Mouse (Mus musculus): ENCODE data around the gene Col11a1. TPM values are rescaled to one million over a fixed set of nuclear protein-coding genes. Genes with fewer than 3 reads are reported as not detected.

Col11a1 gene
- polyA plus RNA-seq, 1 experiment from 2014 or later, result 0.97 TPM

DNA sequence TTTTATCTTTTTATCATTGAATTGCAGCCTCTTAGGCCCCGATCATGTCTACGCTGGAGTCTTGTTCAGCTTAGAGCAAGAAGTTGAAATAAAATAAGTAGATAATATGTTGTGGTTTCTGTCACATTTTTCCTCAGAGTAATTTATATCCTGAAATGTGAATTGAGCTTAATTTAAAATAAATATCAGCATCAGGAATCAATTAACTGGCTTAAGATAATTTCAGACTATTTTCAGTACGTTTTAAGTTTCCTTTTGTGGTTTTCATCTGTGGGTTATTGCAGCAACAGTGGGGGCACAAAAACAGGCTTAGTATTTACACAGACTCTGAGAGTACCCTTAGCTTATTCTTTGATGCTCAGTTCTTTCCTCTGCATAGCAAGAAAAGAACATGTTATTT, 23.2 kb downstream of the Col11a1 start:
- ATAC-seq (no peak), DNase-seq (no peak)
- Histone ChIP-seq H3K36me3 (replicated peaks; ENCODE audit: insufficient read depth, low read length) (no peaks in the 10 kb centered on the region), H3K4me2 (ENCODE audit: low read depth, low read length) (no peak overlapping the region), H3K9ac (replicated peaks) (no peak overlapping the region), H3K9me3 (ENCODE audit: low read length) (no peaks in the 10 kb centered on the region), H3K4me3 (ENCODE audit: low read depth, low read length) (no peak overlapping the region), H3K27ac (ENCODE audit: low read depth) (no peak overlapping the region), H3K27me3 (ENCODE audit: insufficient read depth, low read length) (no peaks in the 10 kb centered on the region), H3K4me1 (ENCODE audit: insufficient read depth) (no peaks in the 10 kb centered on the region)
- 44% methylated on average over 3 of the region's 3 CpGs for WGBS (ENCODE audit: insufficient replicate concordance)
- TF ChIP-seq EP300 (IDR thresholded peaks at IDR 0.05; ENCODE audit: low read depth) (no peak), CTCF (IDR thresholded peaks at IDR 0.05; ENCODE audit: low read depth) (no peak)

- DNase-seq (no peak), ATAC-seq (no peak)
- 72% methylated on average over 4 of the region's 4 CpGs for WGBS (ENCODE audit: insufficient replicate concordance)
- Histone ChIP-seq H3K4me2 (ENCODE audit: low read depth, low read length) (no peak overlapping the region), H3K36me3 (replicated peaks; ENCODE audit: insufficient read depth, low read length) (no peaks in the 10 kb centered on the region), H3K4me3 (ENCODE audit: low read depth, low read length) (no peak overlapping the region), H3K9me3 (ENCODE audit: low read length) (no peaks in the 10 kb centered on the region), H3K9ac (replicated peaks) (no peak overlapping the region), H3K4me1 (ENCODE audit: insufficient read depth) (no peaks in the 10 kb centered on the region), H3K27me3 (ENCODE audit: insufficient read depth, low read length) (no peaks in the 10 kb centered on the region), H3K27ac (ENCODE audit: low read depth) (no peak overlapping the region)
- TF ChIP-seq CTCF (IDR thresholded peaks at IDR 0.05; ENCODE audit: low read depth), result no peak
- no peak for TF ChIP-seq EP300 (IDR thresholded peaks at IDR 0.05; ENCODE audit: low read depth)
Observed at GRCm38 (mm10) chr3:114065123-114065522, 34.8 kb downstream of the Col11a1 start.

DNA sequence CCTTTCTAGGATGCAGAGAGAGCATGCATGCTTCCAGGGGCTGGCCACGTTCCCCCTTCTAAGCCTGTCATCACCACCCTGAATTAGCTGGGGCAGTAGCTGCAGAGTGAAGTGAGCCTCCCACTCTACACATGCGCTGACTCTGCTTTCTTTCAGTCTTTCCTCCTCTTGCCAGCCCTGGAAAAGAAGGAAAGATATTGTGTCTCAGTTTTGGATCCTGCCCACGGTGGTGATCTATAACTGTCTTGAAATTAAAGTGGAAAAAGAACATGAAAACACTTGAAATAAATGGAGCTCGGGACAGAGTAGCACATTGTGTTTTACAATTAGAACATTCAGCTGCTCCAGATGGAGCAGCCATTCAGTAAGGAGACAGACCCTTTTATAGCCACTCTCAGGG, 35.2 kb downstream of the Col11a1 start:
- TF ChIP-seq CTCF (IDR thresholded peaks at IDR 0.05; ENCODE audit: low read depth) (no peak), EP300 (IDR thresholded peaks at IDR 0.05; ENCODE audit: low read depth) (no peak)
- Histone ChIP-seq H3K9ac (replicated peaks) (no peak overlapping the region), H3K27me3 (ENCODE audit: insufficient read depth, low read length) (no peaks in the 10 kb centered on the region), H3K9me3 (ENCODE audit: low read length) (no peaks in the 10 kb centered on the region), H3K27ac (ENCODE audit: low read depth) (no peak overlapping the region), H3K36me3 (replicated peaks; ENCODE audit: insufficient read depth, low read length) (no peaks in the 10 kb centered on the region), H3K4me3 (ENCODE audit: low read depth, low read length) (no peak overlapping the region), H3K4me1 (ENCODE audit: insufficient read depth) (no peaks in the 10 kb centered on the region), H3K4me2 (ENCODE audit: low read depth, low read length) (no peak overlapping the region)
- ATAC-seq (no peak), DNase-seq (no peak)
- 66% methylated on average over 4 of the region's 4 CpGs for WGBS (ENCODE audit: insufficient replicate concordance)

- Histone ChIP-seq H3K4me1 (ENCODE audit: insufficient read depth) (no peaks in the 10 kb centered on the region), H3K4me2 (ENCODE audit: low read depth, low read length) (no peak overlapping the region), H3K4me3 (ENCODE audit: low read depth, low read length) (no peak overlapping the region), H3K27me3 (ENCODE audit: insufficient read depth, low read length) (no peaks in the 10 kb centered on the region), H3K9me3 (ENCODE audit: low read length) (no peaks in the 10 kb centered on the region), H3K9ac (replicated peaks) (no peak overlapping the region), H3K36me3 (replicated peaks; ENCODE audit: insufficient read depth, low read length) (no peaks in the 10 kb centered on the region), H3K27ac (ENCODE audit: low read depth) (no peak overlapping the region)
- WGBS (ENCODE audit: insufficient replicate concordance), result 46% methylated on average over 7 of the region's 7 CpGs
- TF ChIP-seq CTCF (IDR thresholded peaks at IDR 0.05; ENCODE audit: low read depth), result no peak
- TF ChIP-seq EP300 (IDR thresholded peaks at IDR 0.05; ENCODE audit: low read depth), result no peak
- no peak for DNase-seq
- ATAC-seq, result no peak
Observed at GRCm38 (mm10) chr3:114099335-114099734, 69.0 kb downstream of the Col11a1 start.

GRCm38 (mm10) chr3:114107099-114107498, 76.8 kb downstream of the Col11a1 start:
- TF ChIP-seq EP300 (IDR thresholded peaks at IDR 0.05; ENCODE audit: low read depth) (no peak), CTCF (IDR thresholded peaks at IDR 0.05; ENCODE audit: low read depth) (peak; percentile 42)
- Histone ChIP-seq H3K27ac (ENCODE audit: low read depth) (no peak overlapping the region), H3K4me3 (ENCODE audit: low read depth, low read length) (no peak overlapping the region), H3K36me3 (replicated peaks; ENCODE audit: insufficient read depth, low read length) (no peaks in the 10 kb centered on the region), H3K27me3 (ENCODE audit: insufficient read depth, low read length) (no peaks in the 10 kb centered on the region), H3K9me3 (ENCODE audit: low read length) (no peaks in the 10 kb centered on the region), H3K4me1 (ENCODE audit: insufficient read depth) (no peaks in the 10 kb centered on the region), H3K9ac (replicated peaks) (no peak overlapping the region), H3K4me2 (ENCODE audit: low read depth, low read length) (no peak overlapping the region)
- WGBS (ENCODE audit: insufficient replicate concordance), result 22% methylated on average over 7 of the region's 7 CpGs
- DNase-seq, result no peak
- no peak for ATAC-seq

DNA sequence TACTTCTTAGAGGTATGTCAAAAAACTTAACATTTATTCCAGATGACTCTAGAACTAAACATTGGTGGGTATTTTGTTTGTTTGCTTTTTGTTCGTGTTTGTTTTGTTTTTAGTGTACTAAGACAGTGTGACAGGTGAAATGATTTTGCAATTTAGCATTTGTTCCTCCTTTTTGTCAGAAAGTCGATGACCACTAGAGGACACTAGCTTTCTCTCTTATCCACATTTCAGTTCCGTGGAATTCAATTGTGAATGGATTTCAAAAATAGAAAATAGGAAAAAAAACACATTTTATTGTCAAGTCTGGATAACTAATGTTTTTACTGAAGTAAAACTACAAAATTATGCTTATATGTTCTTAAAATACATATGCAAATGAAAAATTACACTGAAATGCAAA, 116.8 kb downstream of the Col11a1 start:
- H3K4me1 ChIP-seq (ENCODE audit: insufficient read depth), result no peaks in the 10 kb centered on the region
- no peak overlapping the region for H3K4me2 ChIP-seq (ENCODE audit: low read depth, low read length)
- no peaks in the 10 kb centered on the region for H3K27me3 ChIP-seq (ENCODE audit: insufficient read depth, low read length)
- 20% methylated on average over 3 of the region's 3 CpGs for WGBS (ENCODE audit: insufficient replicate concordance)
- H3K9ac ChIP-seq (replicated peaks), result no peak overlapping the region
- H3K36me3 ChIP-seq (replicated peaks; ENCODE audit: insufficient read depth, low read length), result no peaks in the 10 kb centered on the region
- DNase-seq (no peak), ATAC-seq (no peak)
- H3K27ac ChIP-seq (ENCODE audit: low read depth), result no peak overlapping the region
- H3K4me3 ChIP-seq (ENCODE audit: low read depth, low read length), result no peak overlapping the region
- H3K9me3 ChIP-seq (ENCODE audit: low read length), result no peaks in the 10 kb centered on the region
- TF ChIP-seq CTCF (IDR thresholded peaks at IDR 0.05; ENCODE audit: low read depth), result no peak
- TF ChIP-seq EP300 (IDR thresholded peaks at IDR 0.05; ENCODE audit: low read depth), result no peak

All from liver, postnatal 0 days (tissue).